Mouse (Mus musculus): ENCODE measurements around the gene Mrps7.

Gene Mrps7

GRCm38 (mm10) chr11:115603476-115604303, at the start of gene Mrps7, which contains the start of gene Gga3:
TSS of gene Mrps7 (plus strand) at chr11:115603925.
TSS of gene Gga3 (minus strand) at chr11:115604051.
- CTCF ChIA-PET = no interaction called here

- CTCF ChIA-PET = no interaction called here
Observed at GRCm38 (mm10) chr11:115555717-115556116, 48.0 kb upstream of the Mrps7 start.

- CTCF ChIA-PET = no interaction called here
Observed at GRCm38 (mm10) chr11:115563406-115563805, 40.3 kb upstream of the Mrps7 start.

- CTCF ChIA-PET = interaction anchor here (0.6 kb wide), 1 partner anchor 693 kb away, joined by 3 read pairs; no protein-coding TSS in a partner anchor
Observed at GRCm38 (mm10) chr11:115564064-115564809, 39.5 kb upstream of the Mrps7 start, which contains the start of gene Nup85. TSS of gene Nup85 (plus strand) at chr11:115564434.

- CTCF ChIA-PET = no interaction called here
Observed at GRCm38 (mm10) chr11:115564961-115565360, 38.8 kb upstream of the Mrps7 start.

- CTCF ChIA-PET = interaction anchor here (0.6 kb wide), 1 partner anchor 22 kb away, joined by 3 read pairs; no protein-coding TSS in a partner anchor
Observed at GRCm38 (mm10) chr11:115579080-115579479, 24.6 kb upstream of the Mrps7 start.

DNA sequence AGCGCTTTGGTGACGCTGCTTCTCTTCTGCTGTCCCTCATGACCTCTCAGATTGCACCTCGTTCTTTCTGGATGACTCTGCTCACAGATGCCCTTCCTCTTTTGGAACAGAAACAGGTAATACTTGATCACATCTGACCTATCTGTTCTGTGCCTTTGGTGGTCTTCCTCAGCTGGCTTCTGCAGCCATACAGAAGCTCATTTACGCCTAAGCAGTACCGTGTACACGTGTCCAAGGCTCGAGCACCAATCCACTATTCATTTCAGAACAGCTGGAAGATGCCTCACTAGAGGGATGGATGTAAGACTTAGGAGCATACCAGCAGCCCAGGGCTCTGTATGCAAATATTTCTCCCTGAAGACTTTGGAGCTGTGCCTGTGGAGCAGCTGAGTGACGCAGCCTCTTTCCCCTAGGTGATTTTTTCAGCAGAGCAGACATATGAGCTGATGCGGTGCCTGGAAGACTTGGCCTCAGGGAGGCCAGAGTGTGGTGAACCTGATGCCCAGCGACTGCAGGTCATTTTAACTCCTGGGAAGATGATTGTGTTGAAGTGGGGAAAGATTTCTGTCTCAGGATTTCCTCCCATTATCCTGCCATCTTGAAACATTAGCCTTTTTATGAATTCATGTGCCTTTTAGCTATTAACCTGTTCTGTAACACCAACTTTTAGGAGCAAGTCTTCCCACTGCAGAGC, 20.7 kb upstream of the Mrps7 start:
- CTCF ChIA-PET = no interaction called here

DNA sequence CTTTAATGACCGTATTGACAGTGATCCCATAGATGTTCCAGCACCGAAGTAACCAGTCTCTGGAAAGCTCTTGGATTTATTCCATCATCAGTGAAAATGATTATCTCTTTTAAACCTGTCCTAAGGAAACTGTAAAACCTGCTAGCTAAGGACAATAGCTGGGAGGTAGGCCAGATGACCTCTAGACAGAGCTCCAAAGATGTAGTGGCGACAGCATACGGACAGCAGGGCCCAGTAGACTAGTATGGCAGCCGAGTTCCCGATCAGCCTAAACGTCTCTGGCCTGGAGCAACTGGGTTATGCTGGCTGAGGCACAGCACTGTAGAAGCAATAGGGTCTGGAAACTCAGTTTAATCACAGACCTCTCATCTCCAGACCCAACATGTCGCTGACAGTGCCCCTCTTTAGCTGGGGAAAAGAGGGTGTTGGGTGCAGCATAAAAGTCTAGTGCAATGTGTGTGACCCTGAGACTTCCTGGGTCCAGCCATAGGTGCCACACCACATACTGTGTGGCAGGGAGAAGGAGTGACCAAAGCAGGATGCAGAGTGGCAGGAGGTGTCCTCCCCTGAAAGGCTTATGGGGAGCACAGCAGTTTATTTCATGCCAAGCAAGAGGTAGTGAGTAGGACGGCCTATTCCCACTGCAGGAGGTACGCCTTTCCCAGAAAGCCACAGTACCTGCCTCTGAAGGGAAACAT, 19.2 kb upstream of the Mrps7 start:
- CTCF ChIA-PET = interaction anchor here (1.0 kb wide), 1 partner anchor 31 kb away, joined by 3 read pairs; no protein-coding TSS in a partner anchor

- CTCF ChIA-PET = no interaction called here
Observed at GRCm38 (mm10) chr11:115585573-115586100, 18.1 kb upstream of the Mrps7 start.

DNA sequence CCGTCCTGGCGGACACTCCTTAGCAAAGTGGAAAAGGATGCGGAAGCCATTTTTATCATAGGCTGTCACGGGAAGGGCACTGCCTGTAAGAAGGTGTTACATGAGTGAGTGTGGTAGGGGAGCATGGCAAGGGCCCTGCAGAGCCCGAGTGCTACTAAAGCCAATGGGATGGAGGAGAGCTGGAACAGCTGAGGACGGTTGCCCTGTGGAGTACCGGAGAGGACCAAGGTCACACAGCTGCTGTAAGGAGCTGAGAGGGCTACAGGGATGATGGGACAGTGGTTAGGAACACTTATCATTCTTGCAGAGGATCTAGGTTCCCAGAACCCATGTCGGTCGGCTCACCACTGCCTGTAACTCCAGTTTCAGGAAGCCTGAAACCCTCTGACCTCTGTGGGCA, 17.3 kb upstream of the Mrps7 start:
- CTCF ChIA-PET = no interaction called here

DNA sequence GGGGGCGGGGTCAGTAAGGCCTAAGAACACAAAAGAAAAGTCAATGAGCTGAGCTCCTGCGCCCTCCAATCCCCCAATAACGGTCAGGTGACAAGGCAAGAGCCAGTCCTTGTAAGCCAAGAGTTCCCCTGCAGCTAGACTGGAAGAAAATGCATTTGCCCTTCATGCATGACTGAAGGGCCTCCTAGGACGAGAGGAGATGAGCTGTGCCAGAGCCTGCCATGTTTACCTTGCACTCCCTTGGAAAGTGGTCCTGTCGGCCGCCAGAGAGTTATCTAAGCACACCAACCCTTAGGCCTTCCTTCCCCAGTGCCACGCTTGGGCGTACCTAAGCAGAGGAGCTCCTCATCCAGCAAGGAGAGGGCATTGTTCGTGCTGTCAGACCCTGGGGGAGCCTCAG, 15.7 kb upstream of the Mrps7 start:
- CTCF ChIA-PET = no interaction called here

DNA sequence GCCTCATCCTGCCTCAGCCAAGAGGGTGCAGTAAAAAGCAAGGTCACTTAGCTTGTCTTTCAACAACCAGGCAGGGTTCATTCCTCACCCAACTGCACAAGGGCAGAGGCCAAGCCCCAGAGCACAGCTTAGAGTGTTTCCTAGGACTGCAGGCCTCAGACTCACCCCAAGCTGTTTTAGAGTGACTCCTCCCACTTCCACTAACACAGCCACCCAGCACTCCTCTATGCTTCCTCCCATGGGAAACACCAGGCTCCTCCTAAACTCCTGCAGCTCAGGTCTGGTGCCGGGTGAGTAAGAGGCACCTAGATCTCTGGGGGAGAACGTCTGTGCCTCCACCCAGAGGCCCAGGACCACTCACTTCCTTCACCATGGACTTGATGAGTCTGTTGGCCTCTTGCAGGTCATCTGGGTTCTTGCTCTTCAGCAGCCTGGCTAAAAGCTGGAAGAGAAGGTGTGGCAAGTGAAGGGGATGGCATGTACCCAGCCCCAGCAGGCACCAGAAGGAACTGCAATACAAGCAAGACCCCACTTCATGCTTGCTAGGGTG, 13.1 kb upstream of the Mrps7 start:
- CTCF ChIA-PET = interaction anchor here (0.5 kb wide), 1 partner anchor 37 kb away, joined by 5 read pairs; no protein-coding TSS in a partner anchor

DNA sequence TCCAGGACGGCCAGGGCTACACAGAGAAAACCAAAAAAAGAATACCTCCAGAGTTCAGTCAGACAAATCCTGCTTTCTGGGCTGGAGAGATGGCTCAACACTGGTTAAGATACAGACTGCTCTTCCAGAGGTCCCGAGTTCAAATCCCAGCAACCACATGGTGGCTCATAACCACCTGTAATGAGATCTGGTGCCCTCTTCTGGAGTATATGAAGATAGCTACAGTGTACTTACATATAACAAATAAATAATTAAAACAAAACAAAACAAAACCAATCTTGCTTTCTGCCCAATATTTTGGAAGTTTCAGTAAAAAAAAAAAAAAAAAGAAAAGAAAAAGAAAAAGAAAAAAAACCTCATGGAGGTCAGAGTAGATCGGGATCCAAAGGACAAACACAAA, 8.5 kb upstream of the Mrps7 start:
- CTCF ChIA-PET = no interaction called here

DNA sequence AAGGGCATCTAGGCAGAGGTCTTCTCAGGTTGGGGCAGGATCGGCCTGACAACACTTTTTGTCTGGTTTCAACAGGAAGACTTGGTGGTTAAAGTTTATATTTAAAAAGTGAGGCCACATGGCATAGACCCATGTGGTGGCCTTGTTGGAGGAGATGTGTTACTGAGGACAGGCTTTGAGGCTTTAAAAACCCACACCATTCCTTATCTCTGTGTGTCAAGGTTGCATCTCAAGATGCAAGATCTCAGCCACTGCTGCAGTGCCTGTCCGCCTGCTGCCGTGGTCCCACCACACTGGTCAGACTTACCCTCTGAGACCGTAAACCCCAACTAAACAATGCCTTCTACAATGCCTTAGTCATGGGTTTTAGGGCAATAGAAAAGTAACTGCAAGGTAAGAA, 5.4 kb upstream of the Mrps7 start:
- CTCF ChIA-PET = no interaction called here

- CTCF ChIA-PET = interaction anchor here (0.6 kb wide), 1 partner anchor 114 kb away, joined by 3 read pairs; no protein-coding TSS in a partner anchor
Observed at GRCm38 (mm10) chr11:115599722-115600121, 4.0 kb upstream of the Mrps7 start.

- CTCF ChIA-PET = no interaction called here
Observed at GRCm38 (mm10) chr11:115600743-115601142, 3.0 kb upstream of the Mrps7 start.

DNA sequence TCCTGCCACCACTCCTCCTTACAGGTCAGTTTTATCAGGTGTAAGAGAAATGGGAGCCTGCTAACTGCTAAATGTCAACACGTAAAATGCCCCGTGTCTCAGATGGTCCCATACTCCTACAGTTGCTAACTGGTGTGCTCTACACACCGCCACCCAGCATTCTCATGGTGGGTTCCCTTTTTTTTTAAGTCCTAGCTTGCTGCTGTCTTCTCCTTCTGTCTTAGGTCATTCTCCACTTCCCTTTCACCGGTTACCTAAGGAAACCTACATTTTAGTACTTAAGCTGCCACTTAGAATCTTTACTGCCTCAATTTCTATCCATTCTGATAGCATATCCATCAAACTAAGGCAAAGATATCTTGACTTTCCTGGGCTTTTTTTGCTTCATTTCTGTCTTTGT, 2.6 kb upstream of the Mrps7 start:
- CTCF ChIA-PET = no interaction called here

GRCm38 (mm10) chr11:115603128-115603475, 623 bp upstream of the Mrps7 start:
- CTCF ChIA-PET = no interaction called here

- CTCF ChIA-PET = interaction anchor here (0.6 to 1.0 kb wide), 2 partner anchors 112 to 237 kb away, joined by 3 to 16 read pairs; partner anchors contain the start of gene Hid1
Observed at GRCm38 (mm10) chr11:115604304-115604696, 575 bp downstream of the Mrps7 start.

DNA sequence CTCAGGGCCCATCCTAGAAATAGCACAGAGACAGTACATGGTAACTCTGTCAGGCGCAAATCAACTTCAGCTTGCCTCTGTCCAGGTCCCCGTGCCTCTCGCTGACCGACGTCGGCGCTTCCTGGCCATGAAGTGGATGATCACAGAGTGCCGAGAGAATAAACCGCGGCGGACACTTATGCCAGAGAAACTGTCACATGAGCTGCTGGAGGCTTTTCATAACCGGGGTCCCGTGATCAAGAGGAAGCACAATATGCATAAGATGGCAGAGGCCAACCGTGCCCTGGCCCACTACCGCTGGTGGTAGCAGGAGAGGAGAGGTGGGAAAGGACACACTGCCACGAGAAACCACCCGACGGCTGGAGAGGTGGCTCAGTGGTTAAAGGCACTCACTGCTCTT, 3.0 kb downstream of the Mrps7 start:
- CTCF ChIA-PET = interaction anchor here (0.5 kb wide), 1 partner anchor 396 kb away, joined by 4 read pairs; no protein-coding TSS in a partner anchor
